Mouse (Mus musculus) G1E (cell line): ENCODE data around the gene Nmnat2. TPM values are rescaled to one million over a fixed set of nuclear protein-coding genes. Genes with fewer than 3 reads are reported as not detected.

Experiments used
- ATAC-seq: 2 replicates; pipeline ENCODE4 v1.8.0; 2016; ENCODE audit warnings: mild to moderate bottlenecking; ENCODE audit not compliant: insufficient number of reproducible peaks, poor library complexity, low FRiP score, severe bottlenecking; ENCODE audit errors: extremely low read depth
- DNase-seq: peaks from one replicate; pipeline ENCODE4 v3.0.0; 2012; ENCODE audit warnings: low spot score
- H3K27me3 ChIP-seq: 2 replicates; pipeline ENCODE4 v1.6.1; 2012; ENCODE audit warnings: mild to moderate bottlenecking, low read length, inconsistent platforms; ENCODE audit not compliant: insufficient read depth
- H3K36me3 ChIP-seq: replicated peaks from 2 replicates; pipeline ENCODE3; 2012; ENCODE audit warnings: mild to moderate bottlenecking, inconsistent platforms
- H3K4me1 ChIP-seq: 2 replicates; pipeline ENCODE4 v1.6.1; 2012; ENCODE audit warnings: low read depth, low read length, inconsistent platforms, mixed read lengths; ENCODE audit not compliant: insufficient read depth
- H3K4me3 ChIP-seq: 2 replicates; pipeline ENCODE4 v1.5.1; 2012; ENCODE audit warnings: low read depth, mild to moderate bottlenecking, inconsistent platforms, low read length, moderate library complexity, mixed read lengths
- H3K9me3 ChIP-seq: replicated peaks from 2 replicates; pipeline ENCODE4 v1.6.1; 2012; ENCODE audit warnings: inconsistent platforms
- CTCF ChIP-seq: IDR thresholded peaks from 2 replicates; pipeline ENCODE4 v1.5.1; 2012; ENCODE audit warnings: low read depth, low read length, inconsistent platforms, mixed read lengths
- GATA1 ChIP-seq: IDR thresholded peaks from 2 replicates; pipeline ENCODE4 v1.6.1; 2012; ENCODE audit warnings: borderline replicate concordance, low read length, inconsistent platforms, mixed read lengths
- GATA2 ChIP-seq: IDR thresholded peaks from 2 replicates; pipeline ENCODE4 v1.6.1; 2012; ENCODE audit warnings: low read depth, low read length, inconsistent platforms, borderline replicate concordance
- POLR2AphosphoS5 ChIP-seq: IDR thresholded peaks from 2 replicates; pipeline ENCODE4 v1.6.1; 2012; ENCODE audit warnings: low read depth, low read length, inconsistent platforms; ENCODE audit not compliant: insufficient replicate concordance
- TAL1 ChIP-seq: conservative IDR thresholded peaks from 2 replicates; pipeline ENCODE4 v1.6.1; 2012; ENCODE audit warnings: low read depth, low read length, inconsistent platforms, mixed read lengths
- polyA plus RNA-seq: library from polyadenylated mRNA; stranded (reverse); fragments of >175 nt; gene quantifications from 2 replicates; pipeline ENCODE4 v1.2.3, GENCODE M21; 2012
- total RNA-seq, 2 experiments: library from RNA; stranded (forward) in 1 of 2; stranded (reverse) in 1 of 2; fragments of 200-1000 nt in 1 of 2; fragments of >200 nt in 1 of 2; fragmentation: Nextera tagmentation in 1 of 2; gene quantifications; 2 replicates each; pipeline ENCODE4 v1.2.3; 2014 to 2017

The Nmnat2 gene
- total and polyA plus RNA-seq, 3 experiments = 0.22 TPM; not detected in 2

- Histone ChIP-seq H3K4me1 (peaks cover 2% of the 10 kb centered on the region; the same call in 1 of the 2 replicates), H3K9me3 (no peaks in the 10 kb centered on the region), H3K36me3 (no peaks in the 10 kb centered on the region), H3K4me3 (no peak overlapping the region), H3K27me3 (peaks cover 35% of the 10 kb centered on the region)
- DNase-seq = no peak
- no peak for ATAC-seq
- TF ChIP-seq POLR2AphosphoS5 (no peak), CTCF (no peak), GATA2 (no peak), TAL1 (no peak), GATA1 (no peak)
Observed at GRCm38 (mm10) chr1:153133865-153134781, 179.3 kb downstream of the Nmnat2 start.

- TF ChIP-seq GATA1 (no peak), CTCF (no peak), GATA2 (no peak), POLR2AphosphoS5 (no peak)
Observed at GRCm38 (mm10) chr1:153136647-153137046, 181.9 kb downstream of the Nmnat2 start.

DNA sequence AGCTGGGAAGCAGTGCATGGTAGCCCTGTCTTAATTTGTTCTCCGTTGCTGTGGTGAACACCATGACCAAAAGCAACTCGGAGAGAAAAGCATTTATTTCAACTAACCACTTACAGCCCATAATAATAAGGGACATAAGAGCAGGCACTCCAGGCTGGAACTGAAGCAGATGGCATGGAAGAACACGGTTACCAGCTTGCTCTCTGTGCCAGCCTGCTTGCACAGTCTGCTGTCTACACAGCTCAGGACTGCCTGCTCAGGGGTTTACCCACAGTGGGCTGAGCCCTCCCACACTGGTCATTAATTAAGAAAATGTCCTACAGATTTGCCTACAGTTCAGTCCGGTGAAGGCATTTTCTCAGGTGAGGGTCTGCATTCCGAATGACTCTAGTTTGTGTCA lies 183.7 kb downstream of the Nmnat2 start:
- DNase-seq (no peak), ATAC-seq (no peak)
- H3K27me3 ChIP-seq = peaks cover 23% of the 10 kb centered on the region
- TF ChIP-seq CTCF = no peak
- no peak for TF ChIP-seq GATA1
- no peak for TF ChIP-seq POLR2AphosphoS5
- TF ChIP-seq GATA2 = no peak
- no peak for TF ChIP-seq TAL1
- H3K36me3 ChIP-seq = no peaks in the 10 kb centered on the region
- no peaks in the 10 kb centered on the region for H3K4me1 ChIP-seq
- H3K9me3 ChIP-seq = no peaks in the 10 kb centered on the region
- H3K4me3 ChIP-seq = no peak overlapping the region

More at GRCm38 (mm10) chr1:153136647-153137046, 181.9 kb downstream of the Nmnat2 start:
- no peaks in the 10 kb centered on the region for H3K36me3 ChIP-seq
- DNase-seq (no peak), ATAC-seq (no peak)
- H3K9me3 ChIP-seq = no peaks in the 10 kb centered on the region
- H3K4me1 ChIP-seq = no peaks in the 10 kb centered on the region
- H3K27me3 ChIP-seq = peaks cover 34% of the 10 kb centered on the region
- H3K4me3 ChIP-seq = no peak overlapping the region

DNA sequence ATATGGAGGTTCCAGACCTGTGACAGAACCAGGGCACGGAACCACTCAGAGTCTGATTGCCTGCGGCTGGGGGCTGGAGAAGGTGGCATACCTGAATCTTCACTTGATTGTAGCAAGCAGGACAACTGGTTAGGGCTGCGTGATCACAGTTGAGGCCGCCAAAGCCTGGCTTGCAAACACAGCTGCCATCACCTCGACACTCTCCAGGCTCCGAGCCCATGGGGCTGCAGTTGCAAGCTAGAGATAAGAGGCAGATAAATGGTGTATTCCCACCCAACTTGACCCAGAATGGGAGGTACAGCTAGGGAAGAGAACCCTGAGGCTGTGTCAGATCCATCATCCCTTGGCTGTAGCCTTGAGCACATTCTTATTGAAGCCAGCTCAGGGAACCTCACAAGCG lies 184.8 kb downstream of the Nmnat2 start:
- peaks cover 21% of the 10 kb centered on the region for H3K27me3 ChIP-seq
- TF ChIP-seq CTCF (no peak), TAL1 (no peak), GATA2 (no peak), GATA1 (no peak), POLR2AphosphoS5 (no peak)

GRCm38 (mm10) chr1:153140265-153140664 lies 185.5 kb downstream of the Nmnat2 start:
- Histone ChIP-seq H3K4me3 (no peak overlapping the region), H3K4me1 (no peaks in the 10 kb centered on the region), H3K27me3 (peaks cover 21% of the 10 kb centered on the region), H3K9me3 (no peaks in the 10 kb centered on the region), H3K36me3 (no peaks in the 10 kb centered on the region)
- DNase-seq (no peak), ATAC-seq (no peak)
- no peak for TF ChIP-seq GATA1
- no peak for TF ChIP-seq POLR2AphosphoS5
- no peak for TF ChIP-seq TAL1
- no peak for TF ChIP-seq CTCF
- TF ChIP-seq GATA2 = no peak

More for the DNA sequence above, 184.8 kb downstream of the Nmnat2 start:
- ATAC-seq = no peak
- H3K9me3 ChIP-seq = no peaks in the 10 kb centered on the region
- DNase-seq = no peak
- no peaks in the 10 kb centered on the region for H3K4me1 ChIP-seq
- H3K4me3 ChIP-seq = no peak overlapping the region
- H3K36me3 ChIP-seq = no peaks in the 10 kb centered on the region

DNA sequence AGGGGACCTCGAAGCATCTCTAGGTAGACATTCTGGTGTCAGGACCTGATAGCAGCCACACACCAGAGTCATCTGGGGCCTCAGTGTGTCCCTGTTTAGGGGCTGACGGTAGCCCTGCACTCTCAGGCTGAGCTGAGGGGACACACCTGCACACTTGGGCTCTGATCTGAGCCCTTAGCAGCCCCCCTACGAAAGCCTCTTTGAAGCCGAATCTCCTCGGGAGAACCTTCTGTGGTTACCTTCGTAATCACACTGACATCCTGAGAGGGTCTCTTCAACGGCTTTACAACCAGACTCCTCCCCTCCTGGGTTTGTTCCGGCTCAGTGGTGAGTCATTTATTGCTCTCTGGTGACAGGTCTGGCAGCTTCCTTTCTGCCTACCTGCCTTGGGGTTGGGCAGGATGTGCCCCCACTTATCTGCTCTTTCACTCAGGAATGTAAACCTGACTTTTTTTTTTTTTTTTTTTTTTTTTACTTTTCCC lies 186.0 kb downstream of the Nmnat2 start:
- Histone ChIP-seq H3K4me1 (no peaks in the 10 kb centered on the region), H3K36me3 (no peaks in the 10 kb centered on the region), H3K9me3 (no peaks in the 10 kb centered on the region), H3K27me3 (peaks cover 24% of the 10 kb centered on the region), H3K4me3 (no peak overlapping the region)
- DNase-seq (no peak), ATAC-seq (no peak)
- no peak for TF ChIP-seq GATA2
- no peak for TF ChIP-seq CTCF
- TF ChIP-seq GATA1 = no peak
- TF ChIP-seq POLR2AphosphoS5 = no peak
- TF ChIP-seq TAL1 = no peak
